Mouse (Mus musculus) macrophage (primary cell): ENCODE data around the gene Apc2. TPM values are rescaled to one million over a fixed set of nuclear protein-coding genes. Genes with fewer than 3 reads are reported as not detected.

Experiments used
- H3K27ac ChIP-seq: fragments of 350-480 bp; formaldehyde crosslinking; 2 replicates; pipeline ENCODE4 v1.9.0; 2021
- H3K36me3 ChIP-seq: fragments of 350-480 bp; formaldehyde crosslinking; 2 replicates; pipeline ENCODE4 v1.9.0; 2021; ENCODE audit errors: inconsistent target
- H3K4me3 ChIP-seq: fragments of 350-480 bp; formaldehyde crosslinking; 2 replicates; pipeline ENCODE4 v1.9.0; 2021; ENCODE audit errors: inconsistent target
- H3K79me2 ChIP-seq: fragments of 350-480 bp; formaldehyde crosslinking; 2 replicates; pipeline ENCODE4 v1.9.0; 2021; ENCODE audit errors: inconsistent target
- WGBS: methylation state at CpG from one replicate; pipeline ENCODE4 v1.1.7; 2026; ENCODE audit warnings: inconsistent platforms; ENCODE audit not compliant: missing documents; 5-methylcytosine and 5-hydroxymethylcytosine counted together
- polyA plus RNA-seq: library from polyadenylated mRNA; stranded (reverse); fragments of 250-400 nt; gene quantifications from 3 replicates; pipeline ENCODE4 v1.2.4, GENCODE M21; 2018; ENCODE audit warnings: inconsistent platforms

Gene Apc2
- polyA plus RNA-seq, 1 experiment from 2014 or later = 0.03 TPM

GRCm38 (mm10) chr10:80363734-80364133 is 68.0 kb downstream of the Apc2 start:
- Histone ChIP-seq H3K27ac (no peak overlapping the region), H3K36me3 (no peaks in the 10 kb centered on the region), H3K4me3 (no peak overlapping the region), H3K79me2 (no peaks in the 10 kb centered on the region)
- WGBS = 57% methylated on average over 6 of the region's 6 CpGs

GRCm38 (mm10) chr10:80365736-80366135 is 70.0 kb downstream of the Apc2 start:
- no peak overlapping the region for H3K4me3 ChIP-seq
- H3K36me3 ChIP-seq = no peaks in the 10 kb centered on the region
- WGBS = 81% methylated on average over 6 of the region's 6 CpGs

More at GRCm38 (mm10) chr10:80365736-80366135, 70.0 kb downstream of the Apc2 start:
- Histone ChIP-seq H3K79me2 (no peaks in the 10 kb centered on the region), H3K27ac (no peak overlapping the region)

Other genes with a start within 250 kb of the Apc2 start
- 427 to 512 TPM (median 481 TPM) in 3 replicates for gene Gpx4, start 248.8 kb upstream of the Apc2 start, polyA plus RNA-seq
- 23.7 to 43.6 TPM (median 42.5 TPM) in 3 replicates for gene Sbno2, start 190.4 kb upstream of the Apc2 start, polyA plus RNA-seq
- gene Stk11, start 180.2 kb upstream of the Apc2 start, polyA plus RNA-seq = 72.6 to 106 TPM (median 79.6 TPM) in 3 replicates
- 68.4 to 213 TPM (median 169 TPM) in 3 replicates for gene Atp5d, start 157.3 kb upstream of the Apc2 start, polyA plus RNA-seq
- gene Cbarp, start 155.1 kb upstream of the Apc2 start, polyA plus RNA-seq = 1.9 to 3.0 TPM (median 2.4 TPM) in 3 replicates
- 16.3 to 36.3 TPM (median 20.3 TPM) in 3 replicates for gene Midn, start 147.7 kb upstream of the Apc2 start, polyA plus RNA-seq
- gene Cirbp, start 130.0 kb upstream of the Apc2 start, polyA plus RNA-seq = 17.6 to 31.0 TPM (median 19.0 TPM) in 3 replicates
- 4.4 to 19.3 TPM (median 13.3 TPM) in 3 replicates for gene 1600002K03Rik, start 123.0 kb upstream of the Apc2 start, polyA plus RNA-seq
- 0.11 to 0.29 TPM (median 0.26 TPM) in 3 replicates for gene Efna2, start 116.5 kb upstream of the Apc2 start, polyA plus RNA-seq
- gene Mum1, start 69.5 kb upstream of the Apc2 start, polyA plus RNA-seq = 5.1 to 14.8 TPM (median 7.6 TPM) in 3 replicates
- gene Ndufs7, start 46.9 kb upstream of the Apc2 start, polyA plus RNA-seq = 31.2 to 113 TPM (median 79.8 TPM) in 3 replicates
- 8.2 to 24.0 TPM (median 13.8 TPM) in 3 replicates for gene Gamt, start 35.0 kb upstream of the Apc2 start, polyA plus RNA-seq
- 75.1 to 96.3 TPM (median 76.2 TPM) in 3 replicates for gene Dazap1, start 34.5 kb upstream of the Apc2 start, polyA plus RNA-seq
- gene Rps15, start 3.5 kb upstream of the Apc2 start, polyA plus RNA-seq = 1,044 to 2,135 TPM (median 1,962 TPM) in 3 replicates
- gene 2310011J03Rik, start 24.6 kb downstream of the Apc2 start, polyA plus RNA-seq = 20.5 to 43.3 TPM (median 41.4 TPM) in 3 replicates
- 0.36 to 0.99 TPM (median 0.64 TPM) in 3 replicates for gene Pcsk4, start 33.5 kb downstream of the Apc2 start, polyA plus RNA-seq
- 0.14 to 0.42 TPM (median 0.14 TPM) in 3 replicates for gene Reep6, start 34.0 kb downstream of the Apc2 start, polyA plus RNA-seq
- 4.7 to 10.2 TPM (median 8.1 TPM) in 3 replicates for gene Adamtsl5, start 52.4 kb downstream of the Apc2 start, polyA plus RNA-seq
- gene Plk5, start 60.5 kb downstream of the Apc2 start, polyA plus RNA-seq = not detected in 3 replicates
- gene Mex3d, start 91.7 kb downstream of the Apc2 start, polyA plus RNA-seq = 4.1 to 6.2 TPM (median 6.0 TPM) in 3 replicates
- gene Mbd3, start 103.6 kb downstream of the Apc2 start, polyA plus RNA-seq = 64.4 to 92.6 TPM (median 64.4 TPM) in 3 replicates
- 150 to 306 TPM (median 241 TPM) in 3 replicates for gene Uqcr11, start 110.9 kb downstream of the Apc2 start, polyA plus RNA-seq
- gene Tcf3, start 137.7 kb downstream of the Apc2 start, polyA plus RNA-seq = 9.2 to 21.5 TPM (median 17.0 TPM) in 3 replicates
- not detected in 3 replicates for gene Onecut3, start 198.9 kb downstream of the Apc2 start, polyA plus RNA-seq
- 0.05 TPM in 1 of 3 replicates, not detected in the others for gene Atp8b3, start 243.1 kb downstream of the Apc2 start, polyA plus RNA-seq